Mouse (Mus musculus) heart, adult 2 months (tissue): ENCODE results near the gene Msx2.

Experiments
- CTCF ChIP-seq: fragments of 200-600 bp; IDR thresholded peaks from 2 replicates; pipeline ENCODE4 v1.8.1; 2022; ENCODE audit warnings: antibody characterized with exemption, mild to moderate bottlenecking, moderate library complexity
- POLR2A ChIP-seq: fragments of 200-500 bp; IDR thresholded peaks from 2 replicates; pipeline ENCODE4 v1.6.1; 2011; ENCODE audit warnings: mild to moderate bottlenecking, low read depth, low read length, control low read depth; ENCODE audit not compliant: insufficient read depth

GRCm38 (mm10) chr13:53463037-53463436, 9.8 kb downstream of the Msx2 start:
- TF ChIP-seq CTCF (no peak), POLR2A (no peak)
